Mouse (Mus musculus) midbrain, embryonic 13.5 days (tissue): ENCODE results near the gene Ldlrad3. TPM values are rescaled to one million over a fixed set of nuclear protein-coding genes. Genes with fewer than 3 reads are reported as not detected.

ENCODE experiments used
- ATAC-seq: fragments of 200-750 bp; cut with Nextera tagmentation; 2 replicates; pipeline ENCODE4 v1.8.0; 2017; ENCODE audit warnings: mild to moderate bottlenecking, moderate TSS enrichment, moderate library complexity
- H3K27ac ChIP-seq: fragments of 300-500 bp; sonication (generic); 2 replicates; pipeline ENCODE4 v1.5.1; 2015; ENCODE audit warnings: inconsistent platforms, mild to moderate bottlenecking, moderate library complexity
- H3K27me3 ChIP-seq: fragments of 300-500 bp; sonication (generic); 2 replicates; pipeline ENCODE4 v1.6.1; 2015; ENCODE audit warnings: mild to moderate bottlenecking, inconsistent platforms
- H3K36me3 ChIP-seq: fragments of 300-500 bp; sonication (generic); 2 replicates; pipeline ENCODE4 v1.6.1; 2015; ENCODE audit warnings: mild to moderate bottlenecking, inconsistent platforms
- H3K4me1 ChIP-seq: fragments of 300-500 bp; sonication (generic); replicated peaks from 2 replicates; pipeline ENCODE4 v1.6.1; 2015; ENCODE audit warnings: inconsistent platforms
- H3K4me2 ChIP-seq: fragments of 300-500 bp; sonication (generic); replicated peaks from 2 replicates; pipeline ENCODE4 v1.6.1; 2015; ENCODE audit warnings: moderate library complexity, mild to moderate bottlenecking, inconsistent platforms
- H3K4me3 ChIP-seq: fragments of 300-500 bp; sonication (generic); replicated peaks from 2 replicates; pipeline ENCODE4 v1.5.1; 2015; ENCODE audit warnings: mild to moderate bottlenecking, inconsistent platforms
- H3K9ac ChIP-seq: fragments of 300-500 bp; sonication (generic); replicated peaks from 2 replicates; pipeline ENCODE4 v1.6.1; 2015; ENCODE audit warnings: mild to moderate bottlenecking, inconsistent platforms
- H3K9me3 ChIP-seq: fragments of 300-500 bp; sonication (generic); 2 replicates; pipeline ENCODE4 v1.6.1; 2016; ENCODE audit warnings: mild to moderate bottlenecking, inconsistent platforms
- WGBS: fragments of 180-500 bp; shearing (Covaris S2); methylation state at CpG from one replicate; pipeline ENCODE4 v1.1.7; 2015; 5-methylcytosine and 5-hydroxymethylcytosine counted together
- polyA plus RNA-seq: library from polyadenylated mRNA; unstranded; fragments of >200 nt; fragmentation: Nextera tagmentation; extraction: Ambion mirVana; gene quantifications from 2 replicates; pipeline ENCODE4 v1.2.1, GENCODE M21; 2015

Ldlrad3 gene
- polyA plus RNA-seq, 1 experiment from 2014 or later: 41.6 TPM

- Histone ChIP-seq H3K36me3 (no peaks in the 10 kb centered on the region), H3K9ac (no peak overlapping the region)
These were observed 4.7 kb downstream of the Ldlrad3 start for GRCm38 (mm10) chr2:102181459-102181858.

GRCm38 (mm10) chr2:102176434-102176772 lies 9.8 kb downstream of the Ldlrad3 start:
- no peak overlapping the region for H3K4me3 ChIP-seq
- no peak overlapping the region for H3K9ac ChIP-seq
- H3K4me1 ChIP-seq: peaks cover 8% of the 10 kb centered on the region; the same call in 1 of the 2 replicates
- no peak overlapping the region for H3K4me2 ChIP-seq
- H3K27ac ChIP-seq: no peak overlapping the region
- ATAC-seq: no peak
- H3K36me3 ChIP-seq: 0 out of 2 replicates have a peak, but pooled peaks cover 4% of the 10 kb centered on the region
- WGBS: 81% methylated on average over 5 of the region's 5 CpGs
- no peaks in the 10 kb centered on the region for H3K27me3 ChIP-seq
- H3K9me3 ChIP-seq: no peaks in the 10 kb centered on the region

More at GRCm38 (mm10) chr2:102181459-102181858, 4.7 kb downstream of the Ldlrad3 start:
- no peak for ATAC-seq
- Histone ChIP-seq H3K27ac (no peak overlapping the region), H3K27me3 (no peaks in the 10 kb centered on the region), H3K4me2 (no peak overlapping the region), H3K4me3 (no peak overlapping the region), H3K9me3 (no peaks in the 10 kb centered on the region), H3K4me1 (peaks cover 22% of the 10 kb centered on the region)
- 92% methylated on average over 2 of the region's 2 CpGs for WGBS

GRCm38 (mm10) chr2:102175741-102176433 lies 10.3 kb downstream of the Ldlrad3 start:
- Histone ChIP-seq H3K4me2 (no peak overlapping the region), H3K9me3 (no peaks in the 10 kb centered on the region), H3K4me1 (peaks cover 8% of the 10 kb centered on the region; the same call in 1 of the 2 replicates), H3K27me3 (no peaks in the 10 kb centered on the region), H3K27ac (no peak overlapping the region), H3K4me3 (no peak overlapping the region), H3K36me3 (0 out of 2 replicates have a peak, but pooled peaks cover 4% of the 10 kb centered on the region), H3K9ac (no peak overlapping the region)
- WGBS: 82% methylated on average over 15 of the region's 15 CpGs
- no peak for ATAC-seq

- ATAC-seq: no peak
- no peak overlapping the region for H3K4me2 ChIP-seq
- no peaks in the 10 kb centered on the region for H3K27me3 ChIP-seq
- no peaks in the 10 kb centered on the region for H3K9me3 ChIP-seq
- H3K36me3 ChIP-seq: 0 out of 2 replicates have a peak, but pooled peaks cover 4% of the 10 kb centered on the region
- no peak overlapping the region for H3K27ac ChIP-seq
- H3K4me1 ChIP-seq: peaks cover 9% of the 10 kb centered on the region; the same call in 1 of the 2 replicates
- H3K4me3 ChIP-seq: no peak overlapping the region
- WGBS: 80% methylated on average over 4 of the region's 4 CpGs
- no peak overlapping the region for H3K9ac ChIP-seq
These were observed 13.7 kb downstream of the Ldlrad3 start for GRCm38 (mm10) chr2:102172458-102172857.

GRCm38 (mm10) chr2:102166550-102167325 lies 19.4 kb downstream of the Ldlrad3 start:
- Histone ChIP-seq H3K4me3 (no peak overlapping the region), H3K4me2 (peak overlapping the region; percentile 14; the same call in 1 of the 2 replicates), H3K27ac (peak overlapping the region; percentile 42), H3K9ac (no peak overlapping the region; the same call in 1 of the 2 replicates), H3K27me3 (no peaks in the 10 kb centered on the region), H3K4me1 (peaks cover 32% of the 10 kb centered on the region), H3K36me3 (0 out of 2 replicates have a peak, but pooled peaks cover 4% of the 10 kb centered on the region), H3K9me3 (no peaks in the 10 kb centered on the region)
- WGBS: 44% methylated on average over 15 of the region's 15 CpGs
- ATAC-seq: peak; percentile 71

- WGBS: 91% methylated on average over 3 of the region's 3 CpGs
- Histone ChIP-seq H3K27ac (no peak overlapping the region), H3K4me1 (peaks cover 32% of the 10 kb centered on the region), H3K4me3 (no peak overlapping the region), H3K9me3 (no peaks in the 10 kb centered on the region), H3K36me3 (no peaks in the 10 kb centered on the region), H3K4me2 (no peak overlapping the region), H3K27me3 (no peaks in the 10 kb centered on the region), H3K9ac (no peak overlapping the region)
- no peak for ATAC-seq
These were observed 23.1 kb downstream of the Ldlrad3 start for GRCm38 (mm10) chr2:102163106-102163505.

- Histone ChIP-seq H3K27ac (no peak overlapping the region), H3K27me3 (no peaks in the 10 kb centered on the region), H3K36me3 (no peaks in the 10 kb centered on the region), H3K4me3 (no peak overlapping the region), H3K9ac (no peak overlapping the region), H3K4me1 (peaks cover 24% of the 10 kb centered on the region), H3K9me3 (no peaks in the 10 kb centered on the region), H3K4me2 (no peak overlapping the region)
- no peak for ATAC-seq
- 95% methylated on average over 3 of the region's 3 CpGs for WGBS
These were observed 28.6 kb downstream of the Ldlrad3 start for GRCm38 (mm10) chr2:102157555-102157954.

GRCm38 (mm10) chr2:102157010-102157409 lies 29.2 kb downstream of the Ldlrad3 start:
- Histone ChIP-seq H3K27ac (peak overlapping the region; percentile 49), H3K4me2 (no peak overlapping the region), H3K36me3 (no peaks in the 10 kb centered on the region), H3K27me3 (no peaks in the 10 kb centered on the region), H3K4me3 (no peak overlapping the region), H3K9me3 (no peaks in the 10 kb centered on the region), H3K4me1 (peaks cover 27% of the 10 kb centered on the region), H3K9ac (no peak overlapping the region)
- no peak; the same call in 1 of the 2 replicates for ATAC-seq
- 89% methylated on average over 9 of the region's 9 CpGs for WGBS

GRCm38 (mm10) chr2:102156460-102156859 lies 29.7 kb downstream of the Ldlrad3 start:
- Histone ChIP-seq H3K4me2 (no peak overlapping the region), H3K27ac (peak overlapping the region; percentile 49), H3K36me3 (no peaks in the 10 kb centered on the region), H3K9ac (no peak overlapping the region), H3K9me3 (no peaks in the 10 kb centered on the region), H3K4me3 (no peak overlapping the region), H3K4me1 (peaks cover 27% of the 10 kb centered on the region), H3K27me3 (no peaks in the 10 kb centered on the region)
- WGBS: 39% methylated on average over 9 of the region's 9 CpGs
- peak; percentile 71 for ATAC-seq

GRCm38 (mm10) chr2:102155306-102156015 lies 30.7 kb downstream of the Ldlrad3 start:
- H3K27me3 ChIP-seq: no peaks in the 10 kb centered on the region
- peaks cover 27% of the 10 kb centered on the region for H3K4me1 ChIP-seq
- no peaks in the 10 kb centered on the region for H3K36me3 ChIP-seq
- 71% methylated on average over 5 of the region's 5 CpGs for WGBS
- H3K9ac ChIP-seq: no peak overlapping the region
- H3K27ac ChIP-seq: no peak overlapping the region
- no peak for ATAC-seq
- no peaks in the 10 kb centered on the region for H3K9me3 ChIP-seq
- no peak overlapping the region for H3K4me3 ChIP-seq
- H3K4me2 ChIP-seq: no peak overlapping the region

- no peak overlapping the region for H3K4me3 ChIP-seq
- WGBS: 83% methylated on average over 6 of the region's 6 CpGs
These were observed 31.4 kb downstream of the Ldlrad3 start for GRCm38 (mm10) chr2:102154771-102155211.

GRCm38 (mm10) chr2:102154328-102154727 lies 31.9 kb downstream of the Ldlrad3 start:
- Histone ChIP-seq H3K4me2 (no peak overlapping the region), H3K27ac (no peak overlapping the region), H3K36me3 (no peaks in the 10 kb centered on the region), H3K4me1 (peaks cover 27% of the 10 kb centered on the region), H3K27me3 (no peaks in the 10 kb centered on the region), H3K9me3 (no peaks in the 10 kb centered on the region), H3K9ac (no peak overlapping the region), H3K4me3 (no peak overlapping the region)
- 95% methylated on average over 4 of the region's 4 CpGs for WGBS
- ATAC-seq: no peak

More at GRCm38 (mm10) chr2:102154771-102155211, 31.4 kb downstream of the Ldlrad3 start:
- no peaks in the 10 kb centered on the region for H3K27me3 ChIP-seq
- no peaks in the 10 kb centered on the region for H3K36me3 ChIP-seq
- no peak for ATAC-seq
- peaks cover 27% of the 10 kb centered on the region for H3K4me1 ChIP-seq
- no peak overlapping the region for H3K4me2 ChIP-seq
- no peaks in the 10 kb centered on the region for H3K9me3 ChIP-seq
- H3K27ac ChIP-seq: no peak overlapping the region
- no peak overlapping the region for H3K9ac ChIP-seq
